ENCODE assay signal across 8 mouse cellular contexts in the genomic region with DNA sequence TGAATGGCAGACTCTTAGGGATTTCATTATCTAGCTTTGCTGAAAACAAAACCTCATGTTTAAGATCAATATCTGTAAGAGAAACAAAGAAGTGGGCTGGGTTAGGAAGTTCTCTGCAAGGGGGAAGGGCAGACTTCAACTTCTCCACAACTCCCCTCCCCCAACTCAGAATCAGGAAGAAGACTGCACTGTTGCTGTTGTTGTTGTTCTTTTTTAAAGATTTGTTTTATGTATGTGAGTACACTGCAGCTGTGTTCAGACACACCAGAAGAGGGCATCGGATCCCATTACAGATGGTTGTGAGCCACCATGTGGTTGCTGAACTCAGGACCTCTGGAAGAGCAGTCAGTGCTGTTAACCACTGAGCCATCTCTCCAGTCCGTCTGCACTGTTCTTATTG.
A peak's percentile ranks its signal among the peaks of the same experiment; 100 is the strongest.
DNase-seq lines count a peak whose midpoint lies in the region; ATAC-seq and TF ChIP-seq lines count a peak whose summit lies in the region.
"Not testable (repeated sequence)": the region's sequence is repeated elsewhere in the genome, so short reads cannot be mapped to it uniquely, and the experiment has no call there.

No protein-coding gene starts in this region.

- not testable (repeated sequence) for H3K4me2 ChIP-seq in lung, postnatal 0 days (replicated peaks; ENCODE audit: low read depth, low read length)

- intact Hi-C loops in heart, adult 2 months (cut with DNase I), result not testable (repeated sequence)

- CTCF ChIA-PET in Patski (lab: Charles Lee), result interaction anchor here (1.2 kb wide), 1 partner anchor 9 kb away, joined by 3 read pairs; no protein-coding TSS in a partner anchor

- DNase-seq in B cell, adult 2 months, result peak; percentile 14 to 15
- not testable (repeated sequence) for DNase-seq in Patski (ENCODE audit: low read depth, low spot score); heart, adult 2 months
- peak; percentile 15 for DNase-seq in layer of hippocampus, adult 11-12 months (ENCODE audit: low spot score)
- peak; percentile 29 for DNase-seq in lung, postnatal 0 days (ENCODE audit: low spot score)
- DNase-seq in spleen, postnatal 36 days (ENCODE audit: low spot score in 2 of 2), result peak; percentile 30 to 37
- peak; percentile 8 to 10 for DNase-seq in thymus, postnatal 36 days

- TF ChIP-seq EP300 in heart, adult 2 months (IDR thresholded peaks at IDR 0.05; ENCODE audit: insufficient read depth, low read depth, low read length); lung, postnatal 0 days (IDR thresholded peaks at IDR 0.05): not testable (repeated sequence)

- not testable (repeated sequence) for H3K36me3 ChIP-seq in heart, adult 2 months (ENCODE audit: control insufficient read depth, insufficient read depth, low read length); lung, postnatal 0 days (ENCODE audit: insufficient read depth, low read length)

- not testable (repeated sequence) for H3K79me2 ChIP-seq in heart, adult 2 months (replicated peaks; ENCODE audit: control insufficient read depth, insufficient read depth, low read length)

- not testable (repeated sequence) for H3K9me3 ChIP-seq in lung, postnatal 0 days (ENCODE audit: low read length)

- POLR2A ChIA-PET in Patski (lab: Charles Lee), result not testable (repeated sequence)

- in situ Hi-C loops in Patski (cut with MboI; ENCODE audit: low pct_unique_long_range_greater_than_20kb), result not testable (repeated sequence)

- not testable (repeated sequence) for H3K9ac ChIP-seq in heart, adult 2 months (ENCODE audit: low read depth, low read length); lung, postnatal 0 days (replicated peaks; ENCODE audit: low read depth)

- WGBS in heart, adult 2 months, result 62% methylated on average over 2 of the region's 2 CpGs
- WGBS in lung, postnatal 0 days, result 62% methylated on average over 2 of the region's 2 CpGs

- H3K4me1 ChIP-seq in heart, adult 2 months (ENCODE audit: control insufficient read depth, insufficient read depth, low read length); lung, postnatal 0 days (ENCODE audit: insufficient read depth, low read depth, low read length): not testable (repeated sequence)

- H3K27ac ChIP-seq in heart, adult 2 months; lung, postnatal 0 days (ENCODE audit: low read length): not testable (repeated sequence)

- ATAC-seq in Patski; lung, postnatal 0 days: not testable (repeated sequence)
- peak; percentile 84 for ATAC-seq in megakaryocyte, adult 5-6 weeks (ENCODE audit: poor library complexity, severe bottlenecking)

- not testable (repeated sequence) for H3K4me3 ChIP-seq in heart, adult 2 months; lung, postnatal 0 days (ENCODE audit: low read depth, low read length)

- TF ChIP-seq POLR2A in heart, adult 2 months (IDR thresholded peaks at IDR 0.05; ENCODE audit: insufficient read depth, low read depth, low read length), result not testable (repeated sequence)

- peak; percentile 14 for TF ChIP-seq CTCF in Patski (IDR thresholded peaks at IDR 0.05)
- peak; percentile 12; the same call in 1 of the 2 replicates for TF ChIP-seq CTCF in heart, adult 2 months (IDR thresholded peaks at IDR 0.05)
- TF ChIP-seq CTCF in lung, postnatal 0 days (IDR thresholded peaks at IDR 0.05), result not testable (repeated sequence)

- H3K27me3 ChIP-seq in Patski; heart, adult 2 months (ENCODE audit: control insufficient read depth, insufficient read depth, low read length); lung, postnatal 0 days (replicated peaks; ENCODE audit: insufficient read depth, low read length): not testable (repeated sequence)
